8 mouse cellular contexts compared by ENCODE assay signal in genomic region chr4:152177174-152177536, GRCm38 (mm10). TPM values are rescaled to one million over a fixed set of nuclear protein-coding genes. Genes with fewer than 3 reads are reported as not detected.
DNase-seq lines count a peak whose midpoint lies in the region; ATAC-seq and TF ChIP-seq lines count a peak whose summit lies in the region.

No protein-coding gene starts in this region.

- no peak for TF ChIP-seq CTCF in left cerebral cortex, adult 2 months (IDR thresholded peaks at IDR 0.05)

- peaks cover 16% of the 10 kb centered on the region for H3K4me1 ChIP-seq in embryonic facial prominence, embryonic 12.5 days
- peaks cover 13% of the 10 kb centered on the region; the same call in 1 of the 2 replicates for H3K4me1 ChIP-seq in intestine, embryonic 14.5 days (replicated peaks; ENCODE audit: control insufficient read depth, insufficient read depth, low read length)

- H3K4me2 ChIP-seq in embryonic facial prominence, embryonic 12.5 days (replicated peaks) = peak overlapping the region; percentile 96
- H3K4me2 ChIP-seq in intestine, embryonic 14.5 days (ENCODE audit: low read length) = peak overlapping the region; percentile 90
- H3K4me2 ChIP-seq in myocyte (ENCODE audit: low read depth) = peak overlapping the region; percentile 76

- DNase-seq in left cerebral cortex, adult 2 months (ENCODE audit: extremely low spot score in 1 of 2, low spot score in 2 of 2) = no peak
- DNase-seq in left cerebral cortex, adult 9 months (ENCODE audit: low spot score in 2 of 2) = no peak
- no peak for DNase-seq in intestine, embryonic 14.5 days (ENCODE audit: low spot score)
- no peak for DNase-seq in layer of hippocampus, adult 8-10 months (ENCODE audit: low spot score in 2 of 2)
- no peak for DNase-seq in cerebellum, adult 11-12 months

- no peaks in the 10 kb centered on the region for H3K36me3 ChIP-seq in embryonic facial prominence, embryonic 12.5 days
- no peaks in the 10 kb centered on the region for H3K36me3 ChIP-seq in intestine, embryonic 14.5 days (ENCODE audit: control insufficient read depth, insufficient read depth, low read length)
- peaks cover 4% of the 10 kb centered on the region for H3K36me3 ChIP-seq in myocyte (ENCODE audit: control insufficient read depth, insufficient read depth)

- peak overlapping the region; percentile 78 for H3K4me3 ChIP-seq in left cerebral cortex, adult 2 months
- peak overlapping the region; percentile 65 for H3K4me3 ChIP-seq in embryonic facial prominence, embryonic 12.5 days
- H3K4me3 ChIP-seq in intestine, embryonic 14.5 days (ENCODE audit: low read depth, low read length) = peak overlapping the region; percentile 63
- peak overlapping the region; percentile 57 for H3K4me3 ChIP-seq in myocyte

- H3K9ac ChIP-seq in embryonic facial prominence, embryonic 12.5 days = peak overlapping the region; percentile 85
- peak overlapping the region; percentile 87 for H3K9ac ChIP-seq in intestine, embryonic 14.5 days (ENCODE audit: low read length)

- 70% methylated on average over 6 of the region's 6 CpGs for WGBS in embryonic facial prominence, embryonic 12.5 days
- WGBS in intestine, embryonic 14.5 days = 63% methylated on average over 6 of the region's 6 CpGs

- peak overlapping the region; percentile 96 for H3K27ac ChIP-seq in left cerebral cortex, adult 2 months
- 0 out of 2 replicates have a peak overlapping the region, but pooled peaks have one; percentile 71 for H3K27ac ChIP-seq in embryonic facial prominence, embryonic 12.5 days
- peak overlapping the region; percentile 71; the same call in 1 of the 2 replicates for H3K27ac ChIP-seq in intestine, embryonic 14.5 days (ENCODE audit: low read depth)

- H3K9me3 ChIP-seq in embryonic facial prominence, embryonic 12.5 days = no peaks in the 10 kb centered on the region
- H3K9me3 ChIP-seq in intestine, embryonic 14.5 days (ENCODE audit: control insufficient read depth, low read length) = no peaks in the 10 kb centered on the region

- H3K27me3 ChIP-seq in embryonic facial prominence, embryonic 12.5 days = peaks cover 20% of the 10 kb centered on the region
- peaks cover 26% of the 10 kb centered on the region for H3K27me3 ChIP-seq in intestine, embryonic 14.5 days (replicated peaks; ENCODE audit: control insufficient read depth, insufficient read depth, low read length)
- H3K27me3 ChIP-seq in myocyte (ENCODE audit: control insufficient read depth, insufficient read depth, insufficient read length) = no peaks in the 10 kb centered on the region

- H3K79me2 ChIP-seq in myocyte (ENCODE audit: control insufficient read depth, insufficient read depth) = peaks cover 39% of the 10 kb centered on the region

- intact Hi-C loops in left cerebral cortex, adult 2 months (cut with DNase I) = no loop called here

- TF ChIP-seq POLR2A in myocyte (IDR thresholded peaks at IDR 0.05; ENCODE audit: insufficient read length, low read depth) = no peak

- peak overlapping the region; percentile 75 for H3ac ChIP-seq in myocyte (ENCODE audit: control insufficient read depth, insufficient read length)

- no peak for ATAC-seq in embryonic facial prominence, embryonic 12.5 days (ENCODE audit: insufficient number of reproducible peaks, insufficient read depth, low FRiP score, low TSS enrichment)
- no peak for ATAC-seq in intestine, embryonic 14.5 days (replicated peaks; ENCODE audit: low FRiP score, low TSS enrichment, low read depth)
- no peak for ATAC-seq in inflammation-experienced regulatory T-cells, adult 6 months

TF ChIP-seq in myocyte, 11 proteins besides CTCF, POLR2A, EP300 and RAD21:
- no peak for TF ChIP-seq E2F4 (IDR thresholded peaks at IDR 0.05; ENCODE audit: insufficient read depth)

RNA-seq across cellular contexts. Expression of gene Acot7, which starts 0.8 kb away (rescaled TPM):
- 100 to 1,000 TPM; 300 to 307 TPM for total RNA-seq in left cerebral cortex, adult 2 months (2021)
- polyA plus RNA-seq in embryonic facial prominence, embryonic 12.5 days (2016; fragmentation: Nextera tagmentation; extraction: Ambion mirVana) = 57.9 and 69.8 TPM in 2 replicates
- polyA plus RNA-seq in intestine, embryonic 14.5 days (2014; fragmentation: Nextera tagmentation; extraction: Ambion mirVana) = 61.5 and 69.7 TPM in 2 replicates
- 167 TPM for polyA plus RNA-seq in myocyte (2012; fragmentation: generic; extraction: Trizol)
- total RNA-seq in layer of hippocampus, adult 8-10 months (2022) = 100 to 1,000 TPM; 297 to 327 (median 321) TPM
- 100 to 1,000 TPM; 124 to 249 (median 126) TPM for polyA plus RNA-seq in inflammation-experienced regulatory T-cells, adult 6 months (2017; shearing (Covaris generic))

RNA-seq across cellular contexts. Expression of gene Hes2, which starts 18.5 kb away (rescaled TPM):
- not detected for total RNA-seq in left cerebral cortex, adult 2 months (2021)
- polyA plus RNA-seq in embryonic facial prominence, embryonic 12.5 days (2016; fragmentation: Nextera tagmentation; extraction: Ambion mirVana) = 0.09 TPM in 1 of 2 replicates, not detected in the other
- not detected in 2 replicates for polyA plus RNA-seq in intestine, embryonic 14.5 days (2014; fragmentation: Nextera tagmentation; extraction: Ambion mirVana)
- not detected for polyA plus RNA-seq in myocyte (2012; fragmentation: generic; extraction: Trizol)
- not detected for total RNA-seq in layer of hippocampus, adult 8-10 months (2022)
- not detected for polyA plus RNA-seq in inflammation-experienced regulatory T-cells, adult 6 months (2017; shearing (Covaris generic))

RNA-seq across cellular contexts. Expression of gene Espn, which starts 25.0 kb away (rescaled TPM):
- total RNA-seq in left cerebral cortex, adult 2 months (2021) = 1 to 10 TPM; 2.1 to 2.6 TPM
- polyA plus RNA-seq in embryonic facial prominence, embryonic 12.5 days (2016; fragmentation: Nextera tagmentation; extraction: Ambion mirVana) = 6.4 and 6.6 TPM in 2 replicates
- polyA plus RNA-seq in intestine, embryonic 14.5 days (2014; fragmentation: Nextera tagmentation; extraction: Ambion mirVana) = 22.8 and 24.2 TPM in 2 replicates
- 0.65 TPM for polyA plus RNA-seq in myocyte (2012; fragmentation: generic; extraction: Trizol)
- 1 to 10 TPM; 2.9 to 3.0 (median 3.0) TPM for total RNA-seq in layer of hippocampus, adult 8-10 months (2022)
- 10 to 100 TPM in 1 of 3 experiments, 1 to 10 TPM in 2; 6.0 to 13.1 (median 9.7) TPM for polyA plus RNA-seq in inflammation-experienced regulatory T-cells, adult 6 months (2017; shearing (Covaris generic))
